Mouse (Mus musculus) subcutaneous adipose tissue, adult 2 months (tissue): ENCODE data around the gene Duxbl2. TPM values are rescaled to one million over a fixed set of nuclear protein-coding genes. Genes with fewer than 3 reads are reported as not detected.

Experiments
- polyA plus RNA-seq: library from polyadenylated mRNA; depleted of rRNA; stranded (reverse); fragments of >200 nt; gene quantifications from 2 replicates; pipeline ENCODE4 v1.2.3, GENCODE M21; 2012; ENCODE audit warnings: low replicate concordance; rRNA removed

Gene Duxbl2
- polyA plus RNA-seq = 0.26 and 1.7 TPM in 2 replicates

DNA sequence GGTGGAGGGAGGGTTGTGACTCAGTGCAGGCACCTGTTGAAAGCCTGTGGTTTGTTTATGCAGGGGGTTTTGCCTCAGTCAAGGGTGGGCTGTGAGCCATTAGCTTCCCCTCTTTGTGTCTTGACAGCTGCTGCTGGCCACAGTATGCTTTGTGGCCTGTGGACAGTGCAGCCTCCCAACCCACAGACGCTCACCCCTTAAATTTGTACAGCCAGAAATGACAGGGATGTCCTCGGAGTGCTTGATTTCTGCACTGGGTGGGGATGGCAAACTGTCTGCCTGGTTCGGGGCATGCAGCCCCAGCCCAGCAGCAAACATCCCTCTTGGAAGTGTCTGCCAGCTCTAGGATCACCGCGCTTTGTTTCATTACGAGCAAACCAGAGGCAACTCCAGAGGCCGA, at the start of gene Duxbl2:
Gene Duxbl2 (plus strand): TSS at position 200 of the 400 bp plus-strand sequence.

DNA sequence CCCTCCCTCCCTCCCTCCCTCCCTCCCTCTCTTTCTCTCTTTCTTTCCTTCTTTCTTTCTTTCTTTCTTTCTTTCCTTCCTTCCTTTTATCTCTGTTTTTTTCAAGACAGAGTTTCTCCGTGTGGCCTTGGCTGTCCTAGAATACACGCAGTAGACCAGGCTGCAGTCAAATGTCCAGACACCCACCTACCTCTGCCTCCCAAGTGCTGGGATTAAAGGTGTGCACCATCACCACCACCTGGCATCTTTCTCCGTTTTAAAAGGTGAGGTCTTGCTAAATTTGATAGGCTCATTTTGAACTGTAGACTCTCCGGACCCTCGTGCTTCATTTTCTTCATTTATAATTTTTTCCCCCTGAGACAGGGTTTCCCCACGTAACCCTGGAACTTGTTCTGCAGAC, 36.9 kb upstream of the Duxbl2 start, which contains the start of gene Cphx2:
Gene Cphx2 (plus strand): TSS at position 301 of the 400 bp plus-strand sequence.

DNA sequence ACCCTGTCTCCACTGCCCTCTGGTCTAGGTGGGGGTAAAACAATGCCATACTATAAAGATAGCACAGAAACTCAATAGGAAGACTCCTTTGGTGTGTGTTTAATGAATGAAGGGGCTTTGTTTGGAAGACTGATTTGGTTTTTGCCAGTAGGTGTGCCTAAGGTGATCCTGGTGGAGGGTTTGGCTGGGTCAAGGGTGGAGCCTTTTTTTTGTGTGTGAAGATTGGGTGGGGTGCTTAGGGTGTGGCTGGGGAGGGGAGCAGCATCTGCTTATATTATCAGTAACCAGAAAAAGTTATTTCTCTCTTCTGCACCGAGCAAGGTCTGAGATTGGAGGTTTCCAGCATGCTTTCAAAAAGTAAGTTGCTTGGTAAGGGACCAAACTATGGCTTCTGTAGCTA, 36.2 kb upstream of the Duxbl2 start, which contains the start of gene Cphx3:
Gene Cphx3 (plus strand): TSS at position 301 of the 400 bp plus-strand sequence.

Other genes with a start within 250 kb of the Duxbl2 start
- 8.3 and 11.2 TPM in 2 replicates for gene Plac9a, start 215.2 kb upstream of the Duxbl2 start, polyA plus RNA-seq
- 9.6 and 10.5 TPM in 2 replicates for gene Tmem254a, start 190.7 kb upstream of the Duxbl2 start, polyA plus RNA-seq
- gene Cphx1, start 180.0 kb upstream of the Duxbl2 start, polyA plus RNA-seq = not detected in 2 replicates
- 0.50 and 2.1 TPM in 2 replicates for gene Duxbl1, start 139.8 kb upstream of the Duxbl2 start, polyA plus RNA-seq
- gene Gm9780, start 75.6 kb upstream of the Duxbl2 start, polyA plus RNA-seq = 541 and 599 TPM in 2 replicates
- 45.4 and 71.4 TPM in 2 replicates for gene Tmem254c, start 51.0 kb upstream of the Duxbl2 start, polyA plus RNA-seq
- not detected in 2 replicates for gene Cphx2, start 36.8 kb upstream of the Duxbl2 start, polyA plus RNA-seq
- not detected in 2 replicates for gene Cphx3, start 36.1 kb upstream of the Duxbl2 start, polyA plus RNA-seq
- 187 and 215 TPM in 2 replicates for gene Plac9b, start 64.1 kb downstream of the Duxbl2 start, polyA plus RNA-seq
- gene Tmem254b, start 88.7 kb downstream of the Duxbl2 start, polyA plus RNA-seq = 77.8 and 107 TPM in 2 replicates
- gene Duxbl3, start 139.6 kb downstream of the Duxbl2 start, polyA plus RNA-seq = 0.72 and 8.9 TPM in 2 replicates